Mouse (Mus musculus) mature B cell (primary cell): ENCODE data around the gene Dgkb.

Experiments
- in situ Hi-C: fragments of 300-500 bp; cut with MboI; formaldehyde crosslinking; loops from 2 replicates; pipeline ENCODE4 v1.14.3; 2019

The Dgkb gene

DNA sequence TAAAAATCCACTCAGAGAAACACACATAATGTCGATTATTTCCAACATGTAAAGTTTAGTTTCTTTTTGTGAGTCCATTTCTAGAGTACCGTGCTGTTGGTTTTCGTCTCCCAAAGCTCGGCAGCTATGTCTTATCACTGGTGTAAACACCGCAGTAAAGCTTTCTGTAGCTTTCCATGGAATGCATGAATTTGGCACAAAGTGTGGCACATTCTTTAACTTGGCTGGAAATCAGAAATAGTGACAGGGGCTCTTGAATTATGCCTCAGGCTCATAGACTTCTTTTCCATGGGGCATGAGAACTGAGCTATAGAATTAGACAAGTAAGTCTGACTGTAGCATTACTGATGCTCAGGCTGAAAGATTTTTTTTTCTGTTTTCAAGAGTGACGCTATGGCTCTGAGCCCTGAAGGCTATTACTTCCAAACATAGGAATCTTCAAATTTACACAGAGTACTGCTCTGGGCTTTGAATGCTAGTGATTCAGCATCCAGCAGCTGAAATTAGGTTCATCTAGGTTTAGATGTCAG is 179.0 kb downstream of the Dgkb start:
- in situ Hi-C loops: no loop called here

DNA sequence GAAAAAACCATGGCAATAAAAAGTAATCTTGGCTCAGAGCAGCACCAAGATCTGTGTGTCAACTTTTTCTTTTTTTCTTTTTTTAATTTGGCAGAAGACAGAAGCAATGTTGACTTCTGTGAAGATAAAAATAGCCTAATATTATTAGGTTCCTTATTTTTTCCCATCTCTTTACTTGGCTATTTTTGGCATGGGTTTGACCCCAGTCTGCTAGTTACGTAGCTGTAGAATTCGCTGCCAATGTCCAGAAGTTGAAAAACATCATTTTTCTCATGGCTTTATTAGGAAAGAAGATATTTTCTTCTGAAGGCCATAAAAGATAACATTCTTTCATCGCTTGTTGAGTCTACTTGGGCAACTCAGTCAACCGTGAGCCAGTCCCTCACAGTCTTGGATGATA is 200.1 kb downstream of the Dgkb start:
- in situ Hi-C loops: no loop called here

DNA sequence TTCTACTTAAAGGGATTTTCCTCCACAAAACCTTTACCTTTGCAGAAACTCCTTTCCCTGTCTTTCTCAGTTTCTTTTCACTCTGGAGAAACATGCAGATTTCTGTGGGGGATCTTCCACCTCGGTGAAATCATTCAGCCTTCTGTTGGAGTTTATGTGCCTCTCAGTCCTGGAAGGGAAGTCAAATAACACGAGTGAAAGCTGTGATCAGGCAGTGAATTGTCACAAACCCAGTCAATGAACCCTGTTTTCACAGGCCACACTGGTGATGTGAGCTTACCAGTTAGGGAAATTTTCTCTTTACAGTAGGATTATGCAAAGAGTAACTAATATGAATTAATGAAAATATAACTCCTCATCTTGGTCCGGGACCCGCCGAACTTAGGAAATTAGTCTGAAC is 229.7 kb downstream of the Dgkb start:
- in situ Hi-C loops: no loop called here

DNA sequence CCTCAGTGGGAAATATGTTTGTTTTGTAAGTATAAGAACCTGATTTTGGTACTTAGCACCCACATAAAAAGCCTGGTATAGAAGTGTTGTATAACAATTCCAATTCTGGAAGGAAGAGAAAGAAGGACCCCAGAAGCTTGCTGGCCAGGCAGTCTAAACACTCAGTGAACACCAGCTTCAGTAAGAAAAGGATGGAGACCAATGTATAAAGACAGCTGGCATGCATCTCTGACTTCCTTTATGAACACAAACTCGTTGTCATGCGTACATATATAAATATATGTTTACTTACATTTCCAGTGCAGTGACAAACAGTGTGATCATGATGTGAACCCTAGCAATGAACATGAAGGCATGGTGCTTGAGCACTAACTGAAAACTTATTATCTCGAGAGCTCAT is 270.7 kb downstream of the Dgkb start:
- in situ Hi-C loops: no loop called here

DNA sequence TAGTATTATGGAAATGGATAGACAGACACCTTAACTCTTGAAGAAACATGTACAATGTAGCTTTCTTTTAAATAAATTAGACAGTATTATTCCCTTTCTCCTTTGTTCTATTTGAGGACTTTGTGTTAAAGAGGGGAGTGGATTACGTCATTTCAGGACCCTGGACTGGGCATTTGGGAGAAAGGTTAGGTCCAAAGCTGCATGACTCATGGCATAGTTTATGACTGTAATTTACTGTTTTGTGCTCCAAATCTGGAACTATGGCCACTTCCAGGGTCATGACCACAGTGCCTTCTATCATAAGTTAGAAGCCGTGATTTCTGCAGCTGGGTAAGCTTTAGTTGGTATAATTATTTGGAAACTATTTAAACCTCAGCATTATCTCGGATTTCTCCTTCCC is 294.4 kb downstream of the Dgkb start:
- in situ Hi-C loops: no loop called here

DNA sequence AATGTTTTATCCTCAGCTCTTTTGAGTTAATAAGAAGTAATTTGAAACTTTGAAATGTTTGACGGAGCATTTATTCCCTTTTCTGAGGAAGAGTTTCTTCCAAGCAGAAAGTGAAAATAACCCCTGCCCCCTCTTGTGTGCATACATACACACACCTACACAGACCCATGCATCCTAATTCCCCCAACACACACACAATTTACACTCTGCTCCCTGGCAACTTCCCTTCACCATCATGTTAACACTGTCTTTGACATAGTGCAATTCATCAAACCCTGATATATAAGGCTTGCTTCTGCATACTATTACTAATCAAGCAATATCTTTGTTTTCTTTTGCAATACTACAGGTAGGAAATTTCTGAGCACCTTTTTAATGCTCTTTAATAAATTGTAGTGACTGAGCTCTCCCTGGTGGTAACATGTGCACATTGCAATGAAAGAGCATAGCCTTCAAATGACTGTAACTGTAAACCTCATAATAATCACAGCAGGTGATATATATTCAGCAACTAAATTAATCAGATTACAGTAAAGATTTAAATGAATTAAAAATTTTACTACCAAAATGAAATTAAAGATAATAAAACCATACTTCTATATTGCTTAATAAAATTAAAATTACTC is 297.6 kb downstream of the Dgkb start:
- in situ Hi-C loops: no loop called here

DNA sequence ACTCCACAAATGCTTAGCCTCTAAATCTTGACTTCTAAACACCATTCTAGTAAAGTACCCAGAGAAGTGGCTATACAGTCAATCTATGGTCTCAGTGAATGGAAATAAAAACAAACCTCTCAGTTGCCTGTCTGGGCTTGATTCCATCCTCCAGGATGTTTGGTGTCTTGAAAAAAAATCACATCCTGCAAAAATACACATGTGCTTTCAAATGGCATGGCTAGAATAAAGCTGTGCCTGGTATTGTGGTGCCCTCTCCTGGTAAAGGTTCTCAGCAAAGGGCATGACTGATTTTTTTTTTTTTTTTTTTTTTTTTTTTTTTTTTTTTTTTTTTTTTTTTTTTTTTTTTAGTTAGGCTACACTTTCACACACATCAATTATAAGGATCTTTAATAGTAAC is 306.0 kb downstream of the Dgkb start:
- in situ Hi-C loops: no loop called here

DNA sequence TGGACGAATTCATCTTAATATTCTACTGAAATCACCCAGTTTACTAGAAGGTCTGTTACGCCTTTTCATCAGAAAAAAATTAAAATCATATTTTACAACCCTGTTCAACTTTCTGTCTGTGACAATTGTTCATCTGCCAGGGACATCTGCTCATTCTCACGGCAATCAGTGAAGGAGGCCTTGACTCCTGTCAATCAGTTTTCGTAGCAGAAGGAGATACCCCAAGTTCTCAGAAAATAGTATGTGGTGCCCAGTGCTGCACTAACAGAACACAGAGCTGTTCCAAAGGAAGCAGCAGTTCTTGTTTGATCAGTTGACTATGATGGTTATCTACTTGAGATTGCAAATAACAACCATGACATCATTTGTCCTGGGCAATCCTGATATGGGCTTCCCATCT is 307.8 kb downstream of the Dgkb start:
- in situ Hi-C loops: loop anchor here (25.0 kb wide), 2 partner anchors 1362 to 1937 kb away; no protein-coding TSS in a partner anchor

DNA sequence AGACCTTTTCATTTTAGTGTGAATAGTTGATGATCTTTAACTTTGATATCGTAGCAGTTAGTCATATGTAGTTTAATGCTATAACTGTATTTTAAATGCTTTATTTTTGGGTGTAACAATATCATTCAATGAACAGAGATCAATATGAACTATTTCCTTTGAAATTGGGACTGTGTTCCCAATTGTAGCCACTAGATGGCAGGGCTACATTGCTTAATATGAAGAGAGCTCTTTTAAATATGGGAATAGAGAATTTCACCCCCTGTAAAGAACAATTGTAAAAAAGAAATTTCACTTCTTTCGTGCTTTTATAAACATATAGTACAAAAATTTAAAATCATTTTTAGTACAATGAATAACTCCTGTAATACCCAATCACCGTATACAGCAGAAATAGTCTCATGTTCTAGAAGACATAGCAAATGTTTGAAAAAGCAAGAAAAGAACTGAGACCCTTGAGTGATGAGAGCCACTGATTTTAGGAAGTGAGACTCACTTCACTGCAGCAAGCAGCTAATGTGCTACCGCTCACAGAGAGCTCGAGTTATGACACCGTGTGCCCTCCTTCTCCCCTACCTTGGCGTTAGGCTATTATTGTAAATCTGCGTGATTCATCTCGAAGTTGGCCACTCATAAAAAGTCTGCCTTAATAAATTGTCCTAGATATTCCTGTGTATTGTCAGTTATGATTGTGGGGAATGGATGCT is 312.8 kb downstream of the Dgkb start:
- in situ Hi-C loops: loop anchor here (25.0 kb wide), 2 partner anchors 1357 to 1932 kb away; no protein-coding TSS in a partner anchor

DNA sequence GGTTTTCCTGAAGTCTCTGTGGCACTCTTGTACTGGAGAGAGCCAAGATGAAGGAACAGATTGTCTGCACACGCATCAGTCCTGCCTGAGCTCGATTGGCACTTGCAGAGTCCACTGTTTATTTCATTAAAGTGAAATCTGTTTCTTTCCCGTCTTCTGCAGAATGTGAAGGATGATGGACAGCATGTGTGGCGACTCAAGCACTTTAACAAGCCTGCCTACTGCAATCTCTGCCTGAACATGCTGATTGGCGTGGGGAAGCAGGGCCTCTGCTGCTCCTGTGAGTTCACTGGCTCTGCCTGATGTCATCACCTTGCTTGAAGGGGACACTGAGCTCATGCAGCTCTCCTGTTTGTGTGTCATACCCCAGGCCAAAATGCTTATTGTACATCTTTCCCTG is 318.9 kb downstream of the Dgkb start:
- in situ Hi-C loops: loop anchor here (25.0 kb wide), 2 partner anchors 1351 to 1926 kb away; no protein-coding TSS in a partner anchor

DNA sequence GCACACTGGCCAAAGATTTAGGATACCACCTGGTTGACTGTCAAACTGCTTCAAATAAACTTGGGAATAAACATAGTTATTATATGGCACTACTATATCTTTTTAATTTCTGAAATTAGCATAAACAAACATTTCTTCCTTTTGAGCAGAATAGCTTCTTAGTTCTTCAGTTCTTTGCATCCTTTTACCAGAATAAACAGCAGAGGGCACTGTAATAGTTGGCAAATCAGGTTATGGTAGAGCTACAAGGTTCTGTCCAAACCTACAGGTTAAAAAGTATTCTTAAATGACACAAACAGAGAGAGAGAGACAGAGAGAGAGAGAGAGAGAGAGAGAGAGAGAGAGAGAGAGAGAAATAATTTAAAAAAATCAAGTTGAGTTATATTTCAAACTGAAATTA is 322.5 kb downstream of the Dgkb start:
- in situ Hi-C loops: loop anchor here (25.0 kb wide), 2 partner anchors 1347 to 1922 kb away; no protein-coding TSS in a partner anchor

DNA sequence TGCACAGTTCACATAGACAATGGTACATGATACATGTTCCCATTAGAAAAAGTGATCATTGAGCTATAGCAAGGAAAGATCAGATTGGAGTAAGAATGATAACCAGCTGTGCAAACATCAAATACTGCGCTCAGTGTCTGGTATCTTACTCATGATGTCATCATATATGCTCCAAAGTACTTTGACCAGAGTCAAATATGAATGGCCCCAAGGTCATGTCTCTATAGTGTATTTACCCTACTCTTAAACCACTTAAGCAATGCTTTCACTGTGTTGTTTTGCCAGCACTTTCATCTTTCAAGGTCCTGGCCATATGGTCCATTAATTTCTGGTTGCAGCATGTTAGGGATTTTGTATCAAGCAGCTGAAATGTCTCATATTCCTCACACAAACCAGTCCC is 415.1 kb downstream of the Dgkb start:
- in situ Hi-C loops: no loop called here

DNA sequence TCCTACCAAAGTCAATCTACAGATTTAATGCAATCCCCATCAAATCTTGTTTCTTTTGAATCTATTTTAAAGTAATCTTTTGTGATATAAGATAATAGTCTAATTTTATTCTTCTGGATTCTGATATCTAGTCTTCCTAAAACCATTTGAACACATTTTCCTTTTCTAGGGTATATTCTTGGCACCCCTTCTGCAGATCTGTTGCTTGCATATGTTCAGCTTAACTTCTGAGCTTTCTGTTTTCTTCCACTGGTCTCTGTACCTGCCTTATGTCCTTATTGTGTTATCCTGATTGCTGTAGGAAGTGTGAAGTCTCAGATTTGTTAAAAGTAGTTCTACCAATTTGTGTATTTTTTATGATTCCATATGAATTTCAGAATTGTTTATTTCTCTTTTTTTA is 451.3 kb downstream of the Dgkb start:
- in situ Hi-C loops: no loop called here

DNA sequence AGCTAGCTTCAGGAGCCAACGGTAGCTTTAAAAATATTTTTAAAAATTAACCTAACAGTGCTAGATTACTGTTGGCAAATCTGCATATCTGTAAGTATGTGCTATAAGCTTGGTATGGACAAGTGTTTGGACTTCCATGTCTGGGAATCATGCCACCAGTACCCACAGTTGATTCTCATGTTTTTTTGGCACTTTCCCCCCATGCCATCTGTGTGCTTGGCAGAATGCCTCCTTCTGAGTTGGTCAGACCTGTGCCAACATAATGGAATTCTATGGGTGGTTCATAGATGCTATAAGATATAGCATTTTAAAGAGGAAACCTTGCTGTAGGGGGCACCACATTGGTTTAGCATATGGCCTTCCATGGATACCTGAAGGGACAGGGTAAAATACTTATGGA is 484.0 kb downstream of the Dgkb start:
- in situ Hi-C loops: no loop called here

DNA sequence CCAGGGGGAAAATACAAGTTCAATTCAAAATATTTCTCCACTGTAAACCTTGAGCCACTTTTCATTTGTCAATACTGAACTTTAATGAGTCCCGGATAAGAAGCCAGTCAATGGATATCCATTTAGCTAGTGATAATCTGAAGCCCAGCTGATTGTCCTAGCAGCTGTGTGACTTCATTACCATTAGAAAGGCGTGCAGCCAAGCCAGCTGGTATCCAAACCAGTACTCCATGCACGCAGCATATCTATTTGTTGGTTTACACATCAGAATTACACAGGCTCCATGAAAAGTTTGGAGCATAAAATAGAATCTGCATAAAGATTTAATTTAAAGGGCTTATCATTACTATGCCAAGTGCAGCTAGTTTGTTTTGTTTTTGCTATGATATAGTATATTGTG is 486.3 kb downstream of the Dgkb start:
- in situ Hi-C loops: no loop called here

DNA sequence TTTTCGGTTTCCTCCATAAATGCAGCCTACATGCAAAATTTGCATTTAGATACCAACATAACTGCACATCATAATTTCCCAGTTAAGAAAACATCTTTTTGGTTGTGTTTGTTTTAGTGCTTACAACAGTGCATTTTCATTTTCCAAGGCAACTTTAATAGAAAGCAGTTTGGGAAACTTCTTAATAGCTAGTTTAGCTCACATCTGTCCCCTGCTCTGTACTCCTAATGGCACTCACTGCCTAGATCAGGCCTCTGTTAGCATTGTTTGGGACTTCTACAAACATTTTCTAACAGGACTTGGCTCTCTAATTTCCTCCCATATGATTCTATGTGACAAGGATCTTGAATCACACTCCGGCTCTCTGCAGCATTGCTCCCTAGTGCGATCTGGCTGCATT is 486.7 kb downstream of the Dgkb start:
- in situ Hi-C loops: no loop called here

DNA sequence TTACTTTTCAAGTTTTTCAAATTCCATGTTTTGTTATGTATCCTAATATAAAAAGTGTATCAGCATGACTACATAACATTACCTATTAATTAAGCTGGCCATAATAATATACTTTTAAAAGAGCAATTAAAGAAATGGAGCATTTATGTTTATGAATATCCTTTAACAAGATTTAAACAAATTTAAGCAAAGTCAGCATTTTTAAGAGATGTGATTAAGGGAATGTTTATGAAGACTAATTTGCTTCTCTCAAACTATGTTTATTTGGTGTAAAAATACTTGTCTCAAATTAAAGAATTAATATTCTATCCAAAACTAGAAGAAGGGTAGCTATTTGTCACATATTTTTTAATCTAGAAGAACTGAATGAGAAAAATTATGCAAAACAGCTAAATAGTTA is 492.4 kb downstream of the Dgkb start:
- in situ Hi-C loops: no loop called here

DNA sequence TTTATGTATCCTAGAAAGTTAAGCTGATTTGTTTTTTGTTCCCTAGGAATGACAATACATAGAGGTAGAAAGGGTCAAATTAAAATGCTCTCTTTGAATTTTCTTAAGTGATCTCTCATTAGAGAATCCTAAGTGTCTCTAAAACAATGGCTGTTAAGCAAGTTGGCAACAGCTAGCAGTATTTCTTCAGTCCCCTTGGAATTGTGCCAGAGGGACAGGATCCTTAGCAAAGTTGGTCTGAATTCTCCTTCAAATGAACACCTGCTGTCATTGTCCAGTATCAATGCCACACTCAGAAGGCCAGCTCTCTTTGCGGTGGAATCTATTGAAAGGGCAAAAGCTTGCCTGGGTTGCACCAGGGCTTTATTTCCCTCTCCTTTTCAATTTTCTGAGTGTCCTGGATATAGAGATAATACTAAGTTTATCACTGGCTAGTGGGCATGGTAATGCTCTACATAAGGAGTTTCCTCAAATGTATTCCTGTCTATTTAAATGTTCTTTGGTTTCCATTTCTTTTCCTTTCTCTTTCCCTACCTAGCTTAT is 510.3 kb downstream of the Dgkb start:
- in situ Hi-C loops: no loop called here

DNA sequence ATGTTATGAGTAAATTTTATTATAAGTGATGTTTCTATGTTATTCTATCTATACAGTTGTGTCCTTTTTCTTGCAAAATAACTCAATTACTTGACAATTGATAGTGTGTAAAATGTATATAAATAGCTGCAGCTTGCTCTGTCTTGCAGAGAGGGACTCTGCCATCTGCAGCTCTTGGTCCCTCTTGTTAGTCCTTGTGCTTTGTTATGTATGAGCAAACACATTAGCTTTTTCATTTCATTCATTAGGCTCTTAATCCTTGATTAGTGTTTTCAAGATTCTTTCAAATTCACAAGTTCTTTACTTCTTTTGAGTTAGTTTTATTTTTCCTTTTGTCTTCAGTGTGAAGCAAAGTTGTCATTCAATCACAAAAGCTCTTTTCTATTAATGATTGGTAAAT is 511.3 kb downstream of the Dgkb start:
- in situ Hi-C loops: no loop called here

DNA sequence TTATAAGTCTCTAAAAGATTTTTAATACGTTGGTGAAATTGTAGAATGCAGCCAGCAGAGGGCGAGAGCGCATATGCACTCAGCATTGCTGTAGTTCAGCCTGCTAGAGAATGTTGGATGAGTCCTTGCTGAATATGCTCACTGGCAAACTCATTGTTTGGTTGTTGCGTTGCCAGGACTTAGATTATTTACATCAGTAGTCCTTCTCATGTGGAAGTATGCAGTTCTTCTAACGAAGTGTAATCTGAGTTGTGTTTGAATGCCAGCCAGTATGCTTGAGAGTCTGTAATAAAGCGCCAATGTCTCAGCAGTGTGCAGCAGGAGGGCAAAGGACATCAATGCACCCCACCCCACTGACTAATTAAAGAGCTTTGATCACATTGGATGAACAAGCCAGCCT is 525.1 kb downstream of the Dgkb start:
- in situ Hi-C loops: no loop called here

DNA sequence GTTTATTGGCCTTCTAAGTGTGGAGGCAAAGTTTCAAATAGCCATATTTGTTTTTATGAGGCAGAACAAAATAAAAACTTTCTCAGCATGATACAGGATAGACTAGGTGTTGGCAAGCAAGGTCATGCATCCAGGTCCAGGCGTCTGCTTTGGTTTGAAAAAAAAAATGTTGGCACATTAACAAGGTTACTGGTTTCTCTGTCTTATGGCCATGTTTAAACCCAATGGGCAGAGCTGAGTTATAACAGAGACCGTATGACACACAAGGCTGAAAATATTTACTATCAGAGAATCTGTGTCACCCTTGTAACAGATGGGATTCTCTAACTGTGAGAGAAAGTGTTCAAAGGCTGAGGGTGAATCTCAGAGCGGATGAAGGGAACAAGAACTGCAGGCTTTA is 535.0 kb downstream of the Dgkb start:
- in situ Hi-C loops: no loop called here

DNA sequence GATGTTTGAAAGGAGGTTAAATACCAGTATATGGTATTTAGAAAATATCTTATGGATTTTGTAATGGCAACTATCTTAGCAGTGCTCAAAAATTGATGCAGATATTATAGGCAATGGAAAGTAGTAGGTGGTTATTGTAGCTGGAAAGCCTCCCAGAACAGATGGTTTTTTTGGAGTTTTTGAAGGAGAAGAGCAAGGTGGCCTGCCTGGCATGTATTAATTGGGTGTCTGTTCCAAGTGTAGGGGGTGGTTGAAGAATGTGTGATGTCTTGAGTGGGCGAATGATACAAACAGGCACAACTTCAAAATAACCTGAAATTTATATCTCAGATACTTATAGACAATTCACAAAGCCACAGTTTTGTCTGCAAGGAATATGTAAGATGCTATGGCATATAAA is 538.9 kb downstream of the Dgkb start:
- in situ Hi-C loops: no loop called here

DNA sequence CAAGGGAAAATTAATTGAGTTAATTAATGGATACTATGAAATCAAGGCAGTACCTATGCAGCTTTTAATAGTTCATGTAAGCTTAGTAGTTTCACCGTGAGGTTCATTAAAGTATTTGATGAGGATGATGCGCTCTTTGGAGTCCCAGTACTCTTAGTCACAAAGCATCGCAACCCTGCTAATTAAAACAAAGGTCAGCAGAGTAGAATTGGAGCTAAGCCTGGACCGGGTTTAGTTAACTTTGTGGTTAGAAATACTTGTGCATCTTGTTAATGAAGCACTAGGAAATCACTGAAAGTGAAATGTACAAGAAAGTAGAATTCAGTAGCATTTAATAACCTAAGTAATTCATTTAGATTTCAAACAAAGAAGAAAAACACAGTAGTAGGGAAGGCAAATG is 544.0 kb downstream of the Dgkb start:
- in situ Hi-C loops: no loop called here
